Mouse (Mus musculus): ENCODE data around the gene B3galt2. TPM values are rescaled to one million over a fixed set of nuclear protein-coding genes. Genes with fewer than 3 reads are reported as not detected.

B3galt2 gene
- polyA plus RNA-seq, 1 experiment: under 0.01 TPM

DNA sequence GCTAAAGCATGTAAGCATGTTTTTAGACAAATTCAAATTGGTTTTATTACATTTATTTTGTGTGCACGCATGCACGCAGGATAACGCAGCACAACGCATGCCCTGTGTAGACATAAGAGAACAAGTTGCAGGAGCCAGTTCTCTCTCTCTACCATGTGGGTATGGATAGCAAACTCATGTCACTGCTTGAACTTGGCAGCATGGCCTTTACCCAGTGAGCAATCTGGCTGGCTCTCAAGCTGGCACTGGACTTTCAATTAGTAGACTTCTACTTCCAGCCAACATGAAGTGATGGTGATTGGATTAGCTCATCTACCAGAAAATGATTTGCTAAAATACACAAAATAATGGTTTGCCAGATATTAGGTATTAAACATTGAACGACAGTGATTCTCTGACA lies 40.6 kb downstream of the B3galt2 start:
- no peaks in the 10 kb centered on the region for H3K4me1 ChIP-seq (ENCODE audit: control insufficient read depth)
- peaks cover 65% of the 10 kb centered on the region for H3K36me3 ChIP-seq (ENCODE audit: control insufficient read depth)
- H3K27me3 ChIP-seq (ENCODE audit: control insufficient read depth): no peaks in the 10 kb centered on the region
- TF ChIP-seq GATA1 (IDR thresholded peaks at IDR 0.05; ENCODE audit: low read length) (no peak), TAL1 (IDR thresholded peaks at IDR 0.05; ENCODE audit: low read length) (no peak)
- H3K4me3 ChIP-seq (replicated peaks): no peak overlapping the region
- H3K9me3 ChIP-seq (ENCODE audit: control insufficient read depth, low read length): no peaks in the 10 kb centered on the region

GRCm38 (mm10) chr1:143684849-143685248 lies 44.4 kb downstream of the B3galt2 start:
- no peaks in the 10 kb centered on the region for H3K9me3 ChIP-seq (ENCODE audit: control insufficient read depth, low read length)
- no peak for TF ChIP-seq GATA1 (IDR thresholded peaks at IDR 0.05; ENCODE audit: low read length)
- TF ChIP-seq TAL1 (IDR thresholded peaks at IDR 0.05; ENCODE audit: low read length): no peak
- no peaks in the 10 kb centered on the region for H3K4me1 ChIP-seq (ENCODE audit: control insufficient read depth)
- H3K27me3 ChIP-seq (ENCODE audit: control insufficient read depth): no peaks in the 10 kb centered on the region
- H3K36me3 ChIP-seq (ENCODE audit: control insufficient read depth): peaks cover 67% of the 10 kb centered on the region
- no peak overlapping the region for H3K4me3 ChIP-seq (replicated peaks)

- peaks cover 21% of the 10 kb centered on the region for H3K36me3 ChIP-seq (ENCODE audit: control insufficient read depth)
- H3K27me3 ChIP-seq (ENCODE audit: control insufficient read depth): peaks cover 2% of the 10 kb centered on the region
- no peak for TF ChIP-seq TAL1 (IDR thresholded peaks at IDR 0.05; ENCODE audit: low read length)
These were observed 61.3 kb downstream of the B3galt2 start for GRCm38 (mm10) chr1:143701736-143702135.

DNA sequence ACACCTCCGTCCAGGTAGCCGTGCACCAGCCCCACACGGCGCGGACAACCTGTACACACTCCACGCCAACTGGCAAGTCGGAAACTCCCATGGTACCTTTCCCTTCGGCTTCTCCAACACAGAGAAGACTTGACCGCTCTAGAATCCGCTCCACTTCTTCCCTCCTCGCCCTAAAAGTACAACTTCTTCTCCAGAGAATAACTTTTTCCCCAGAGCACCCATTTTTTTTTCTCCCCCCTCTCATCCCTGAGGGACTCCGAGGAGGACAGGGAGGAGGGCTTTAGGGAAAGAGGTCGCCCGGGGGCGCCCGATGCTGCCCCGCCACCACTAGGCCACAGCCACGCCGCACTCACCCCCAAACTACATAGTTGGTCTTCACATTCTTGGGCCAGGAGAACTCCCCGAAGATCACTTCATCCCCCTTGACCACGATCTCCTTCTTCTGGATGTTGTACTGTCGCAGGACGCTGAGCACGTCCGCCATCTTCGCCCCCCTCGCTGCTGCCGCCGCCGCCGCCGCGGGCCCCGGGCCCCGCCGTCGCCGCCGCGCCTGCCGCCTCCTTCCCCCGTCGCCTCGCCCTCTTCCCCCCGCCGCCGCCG lies 61.8 kb downstream of the B3galt2 start:
- peaks cover 4% of the 10 kb centered on the region for H3K27me3 ChIP-seq (ENCODE audit: control insufficient read depth)
- TF ChIP-seq TAL1 (IDR thresholded peaks at IDR 0.05; ENCODE audit: low read length): no peak
- H3K36me3 ChIP-seq (ENCODE audit: control insufficient read depth): peaks cover 17% of the 10 kb centered on the region
- peak overlapping the region; percentile 89 for H3K4me3 ChIP-seq (replicated peaks)
- peaks cover 22% of the 10 kb centered on the region for H3K4me1 ChIP-seq (ENCODE audit: control insufficient read depth)
- H3K9me3 ChIP-seq (ENCODE audit: control insufficient read depth, low read length): no peaks in the 10 kb centered on the region

More at GRCm38 (mm10) chr1:143701736-143702135, 61.3 kb downstream of the B3galt2 start:
- H3K9me3 ChIP-seq (ENCODE audit: control insufficient read depth, low read length): no peaks in the 10 kb centered on the region
- H3K4me1 ChIP-seq (ENCODE audit: control insufficient read depth): peaks cover 22% of the 10 kb centered on the region
- H3K4me3 ChIP-seq (replicated peaks): peak overlapping the region; percentile 89

GRCm38 (mm10) chr1:143702741-143703262 lies 62.3 kb downstream of the B3galt2 start, which contains the start of gene Cdc73:
Cdc73 (minus strand) TSS chr1:143702893.
- H3K27me3 ChIP-seq (ENCODE audit: control insufficient read depth): peaks cover 4% of the 10 kb centered on the region
- no peak for TF ChIP-seq GATA1 (IDR thresholded peaks at IDR 0.05; ENCODE audit: low read length)
- TF ChIP-seq TAL1 (IDR thresholded peaks at IDR 0.05; ENCODE audit: low read length): no peak
- peaks cover 22% of the 10 kb centered on the region for H3K4me1 ChIP-seq (ENCODE audit: control insufficient read depth)
- H3K4me3 ChIP-seq (replicated peaks): peak within 1 kb of the TSS; percentile 89
- peaks cover 13% of the 10 kb centered on the region for H3K36me3 ChIP-seq (ENCODE audit: control insufficient read depth)
- H3K9me3 ChIP-seq (ENCODE audit: control insufficient read depth, low read length): no peaks in the 10 kb centered on the region

Other genes starting within 250 kb of the B3galt2 start
- 0.26 and 0.41 TPM in 2 replicates for gene Cdc73, start 62.2 kb downstream of the B3galt2 start, polyA plus RNA-seq (2012)
- gene Glrx2, start 75.7 kb downstream of the B3galt2 start, polyA plus RNA-seq (2012): 6.1 and 9.4 TPM in 2 replicates
- gene Trove2, start 136.4 kb downstream of the B3galt2 start, polyA plus RNA-seq (2012): 0.02 TPM in 1 of 2 replicates, not detected in the other
- 2.9 and 7.8 TPM in 2 replicates for gene Uchl5, start 136.6 kb downstream of the B3galt2 start, polyA plus RNA-seq (2012)